Mouse (Mus musculus) heart, embryonic 16.5 days (tissue): ENCODE results near the gene Pou2f1. TPM values are rescaled to one million over a fixed set of nuclear protein-coding genes. Genes with fewer than 3 reads are reported as not detected.

Source experiments
- ATAC-seq: fragments of 200-750 bp; cut with Nextera tagmentation; replicated peaks from 2 replicates; pipeline ENCODE4 v1.8.0; 2017; ENCODE audit warnings: moderate number of reproducible peaks; ENCODE audit not compliant: insufficient read depth, low FRiP score; ENCODE audit errors: extremely low read depth
- H3K27ac ChIP-seq: fragments of 300-500 bp; sonication (generic); 2 replicates; pipeline ENCODE4 v1.5.1; 2014; ENCODE audit warnings: mild to moderate bottlenecking, low read length, control low read depth, moderate library complexity
- H3K27me3 ChIP-seq: fragments of 300-500 bp; sonication (generic); 2 replicates; pipeline ENCODE4 v1.6.1; 2014; ENCODE audit warnings: low read length, mixed read lengths; ENCODE audit not compliant: control insufficient read depth, insufficient read depth
- H3K36me3 ChIP-seq: fragments of 300-500 bp; sonication (generic); 2 replicates; pipeline ENCODE4 v1.6.1; 2014; ENCODE audit not compliant: control insufficient read depth, insufficient read depth
- H3K4me1 ChIP-seq: fragments of 300-500 bp; sonication (generic); 2 replicates; pipeline ENCODE4 v1.6.1; 2014; ENCODE audit warnings: low read length, mixed read lengths; ENCODE audit not compliant: control insufficient read depth, insufficient read depth
- H3K4me2 ChIP-seq: fragments of 300-500 bp; sonication (generic); 2 replicates; pipeline ENCODE4 v1.6.1; 2014; ENCODE audit warnings: low read depth, mild to moderate bottlenecking, control low read depth, low read length
- H3K4me3 ChIP-seq: fragments of 300-500 bp; sonication (generic); 2 replicates; pipeline ENCODE4 v1.5.1; 2014; ENCODE audit warnings: mild to moderate bottlenecking, control low read depth, low read length
- H3K9ac ChIP-seq: fragments of 300-500 bp; sonication (generic); 2 replicates; pipeline ENCODE4 v1.6.1; 2014; ENCODE audit warnings: low read length, control low read depth
- H3K9me3 ChIP-seq: fragments of 300-500 bp; sonication (generic); replicated peaks from 2 replicates; pipeline ENCODE4 v1.6.1; 2016; ENCODE audit warnings: low read length; ENCODE audit not compliant: control insufficient read depth
- WGBS: fragments of 180-500 bp; shearing (Covaris S2); extraction: QIAGEN DNeasy Blood & Tissue Kit; methylation state at CpG from one replicate; pipeline ENCODE4 v1.1.7; 2014; 5-methylcytosine and 5-hydroxymethylcytosine counted together
- polyA plus RNA-seq: library from polyadenylated mRNA; unstranded; fragments of >200 nt; fragmentation: Nextera tagmentation; extraction: Ambion mirVana; gene quantifications from 2 replicates; pipeline ENCODE4 v1.2.1, GENCODE M21; 2015

Pou2f1 gene
- polyA plus RNA-seq, result 8.5 and 9.3 TPM in 2 replicates

DNA sequence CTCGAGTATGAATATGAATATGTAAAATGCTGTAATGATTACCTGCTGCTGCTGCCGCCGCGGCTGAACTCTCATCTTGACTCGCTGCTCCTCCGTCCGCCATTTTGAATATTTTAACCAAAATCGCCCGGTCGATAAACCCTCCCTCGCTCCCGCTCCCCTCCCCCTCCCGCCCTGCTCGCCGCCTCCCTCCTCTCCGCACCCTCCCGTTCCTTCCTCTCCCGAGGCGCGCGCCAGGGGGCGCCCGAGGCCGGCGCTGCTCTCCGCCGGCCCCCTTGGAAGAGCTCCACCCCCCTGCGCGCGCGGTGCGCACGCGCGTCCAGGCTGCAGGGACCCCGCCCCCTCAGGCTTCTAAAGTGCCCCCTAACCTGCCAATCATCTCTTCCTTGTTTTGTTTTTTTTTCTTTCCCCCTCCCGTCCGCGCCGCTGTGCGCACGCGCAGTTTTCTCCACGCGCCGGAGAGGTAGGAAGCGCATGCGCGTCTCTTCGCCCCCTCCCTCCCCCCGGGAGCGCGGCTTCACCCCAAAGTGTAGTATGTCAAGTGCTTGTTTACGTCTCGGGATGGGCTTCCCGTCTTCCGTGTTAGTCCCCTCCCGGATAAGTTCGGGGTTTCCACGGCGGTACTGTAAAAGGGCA is at the start of gene Pou2f1:
Gene Pou2f1, minus strand, starts transcription at position 159 of the 636 bp plus-strand sequence.
- WGBS, result under 1% methylated on average over 58 of the region's 61 CpGs
- no peaks in the 10 kb centered on the region for H3K9me3 ChIP-seq
- peaks cover 25% of the 10 kb centered on the region for H3K4me1 ChIP-seq
- H3K27ac ChIP-seq, result peak within 1 kb of the TSS; percentile 93
- H3K9ac ChIP-seq, result peak within 1 kb of the TSS; percentile 98
- no peaks in the 10 kb centered on the region for H3K27me3 ChIP-seq
- peak within 1 kb of the TSS; percentile 93 for H3K4me2 ChIP-seq
- no peaks in the 10 kb centered on the region for H3K36me3 ChIP-seq
- H3K4me3 ChIP-seq, result peak within 1 kb of the TSS; percentile 90
- peak; percentile 88 for ATAC-seq

DNA sequence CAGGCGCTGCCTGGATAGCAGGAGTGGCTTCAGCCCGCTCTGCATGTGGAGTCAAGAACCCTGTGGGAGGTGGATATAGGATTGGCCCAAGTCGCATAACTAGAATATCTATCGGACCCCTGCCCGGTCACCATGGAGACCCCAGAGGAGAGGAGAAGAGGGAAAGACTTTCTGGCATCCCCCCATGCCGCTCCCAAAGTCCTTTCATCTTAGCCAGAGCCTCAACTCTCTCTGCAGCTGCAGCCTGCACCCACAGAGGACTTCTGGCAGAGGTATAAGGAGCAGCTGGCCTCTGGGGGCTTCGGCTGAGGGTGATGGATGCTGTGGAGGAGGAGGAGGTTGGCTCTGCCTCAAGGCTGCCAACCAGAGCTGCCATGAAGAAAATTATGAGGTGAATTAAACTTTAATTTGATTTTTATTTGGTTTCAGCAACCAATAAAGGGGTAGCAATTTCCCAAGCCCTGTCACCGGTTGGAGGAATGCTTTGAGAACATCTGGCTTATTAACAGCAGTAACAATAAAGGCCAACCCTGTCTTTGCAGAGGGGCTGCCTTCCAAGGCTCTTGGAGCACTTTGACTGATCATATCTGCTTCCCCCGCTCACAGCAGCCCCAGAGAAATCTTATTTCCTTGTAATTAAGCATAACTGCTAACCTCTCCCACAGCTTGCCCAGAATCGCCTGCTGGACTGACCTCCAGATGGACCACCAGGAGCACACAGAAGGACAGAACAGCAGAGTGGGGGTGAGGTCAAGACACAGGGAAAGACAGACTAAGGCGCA is 46.8 kb upstream of the Pou2f1 start:
- H3K4me3 ChIP-seq, result peak overlapping the region; percentile 49
- 25% methylated on average over 11 of the region's 11 CpGs for WGBS
- H3K27ac ChIP-seq, result 0 out of 2 replicates have a peak overlapping the region, but pooled peaks have one; percentile 13
- peak overlapping the region; percentile 34; the same call in 1 of the 2 replicates for H3K9ac ChIP-seq
- H3K9me3 ChIP-seq, result no peaks in the 10 kb centered on the region
- ATAC-seq, result 0 out of 2 replicates have a peak, but pooled peaks have one; percentile 10
- H3K4me1 ChIP-seq, result peaks cover 14% of the 10 kb centered on the region
- peak overlapping the region; percentile 78 for H3K4me2 ChIP-seq
- H3K36me3 ChIP-seq, result no peaks in the 10 kb centered on the region
- H3K27me3 ChIP-seq, result no peaks in the 10 kb centered on the region

GRCm38 (mm10) chr1:166048230-166048911 is 45.9 kb upstream of the Pou2f1 start:
- Histone ChIP-seq H3K4me1 (peaks cover 14% of the 10 kb centered on the region), H3K36me3 (no peaks in the 10 kb centered on the region), H3K4me3 (peak overlapping the region; percentile 49), H3K9me3 (no peaks in the 10 kb centered on the region), H3K27ac (0 out of 2 replicates have a peak overlapping the region, but pooled peaks have one; percentile 0), H3K9ac (peak overlapping the region; percentile 27), H3K4me2 (peak overlapping the region; percentile 78), H3K27me3 (no peaks in the 10 kb centered on the region)
- under 1% methylated on average over 23 of the region's 23 CpGs for WGBS
- ATAC-seq, result no peak

DNA sequence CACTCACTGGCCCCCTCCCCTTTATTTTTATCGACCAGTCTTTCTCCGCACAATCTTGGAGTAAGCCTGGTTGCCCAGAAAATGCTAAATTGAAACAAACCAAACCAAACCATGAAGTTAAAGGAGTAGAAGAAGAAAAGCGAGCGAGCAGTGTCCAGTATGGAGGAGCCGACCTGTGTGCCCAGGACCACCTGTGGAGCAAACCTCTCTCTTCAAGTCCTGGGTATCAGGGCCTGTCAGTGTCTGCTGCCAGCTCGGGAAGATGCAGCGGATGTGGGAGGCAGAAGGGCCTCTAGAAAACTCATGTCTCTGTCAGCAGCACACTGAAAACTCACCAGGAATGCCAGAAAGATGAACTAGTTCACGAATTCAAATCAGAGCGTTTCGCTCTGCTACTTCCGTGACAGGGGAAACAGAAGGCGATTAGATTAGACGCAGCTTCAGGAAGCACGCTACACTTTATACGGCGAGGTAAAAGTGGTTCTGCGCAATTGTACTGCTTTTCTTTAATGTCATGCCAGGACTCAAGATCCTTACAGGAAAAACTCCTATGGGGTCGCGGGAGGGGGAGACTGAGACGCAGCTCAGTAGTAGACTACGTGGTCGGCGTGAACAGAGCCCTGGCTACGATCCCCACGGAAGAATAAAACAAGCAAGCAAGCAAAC is 45.2 kb upstream of the Pou2f1 start:
- Histone ChIP-seq H3K27me3 (no peaks in the 10 kb centered on the region), H3K9me3 (no peaks in the 10 kb centered on the region), H3K27ac (peak overlapping the region; percentile 28; the same call in 1 of the 2 replicates), H3K36me3 (no peaks in the 10 kb centered on the region), H3K9ac (peak overlapping the region; percentile 27), H3K4me1 (peaks cover 14% of the 10 kb centered on the region), H3K4me3 (peak overlapping the region; percentile 49), H3K4me2 (peak overlapping the region; percentile 78)
- WGBS, result 9% methylated on average over 25 of the region's 25 CpGs
- peak; percentile 35; the same call in 1 of the 2 replicates for ATAC-seq

GRCm38 (mm10) chr1:166045894-166046197 is 43.4 kb upstream of the Pou2f1 start:
- H3K36me3 ChIP-seq, result no peaks in the 10 kb centered on the region
- no peaks in the 10 kb centered on the region for H3K9me3 ChIP-seq
- no peak overlapping the region for H3K9ac ChIP-seq
- no peak overlapping the region for H3K4me2 ChIP-seq
- 55% methylated on average over 4 of the region's 4 CpGs for WGBS
- H3K4me1 ChIP-seq, result peaks cover 14% of the 10 kb centered on the region
- no peak for ATAC-seq
- H3K27ac ChIP-seq, result no peak overlapping the region
- no peaks in the 10 kb centered on the region for H3K27me3 ChIP-seq
- H3K4me3 ChIP-seq, result no peak overlapping the region

DNA sequence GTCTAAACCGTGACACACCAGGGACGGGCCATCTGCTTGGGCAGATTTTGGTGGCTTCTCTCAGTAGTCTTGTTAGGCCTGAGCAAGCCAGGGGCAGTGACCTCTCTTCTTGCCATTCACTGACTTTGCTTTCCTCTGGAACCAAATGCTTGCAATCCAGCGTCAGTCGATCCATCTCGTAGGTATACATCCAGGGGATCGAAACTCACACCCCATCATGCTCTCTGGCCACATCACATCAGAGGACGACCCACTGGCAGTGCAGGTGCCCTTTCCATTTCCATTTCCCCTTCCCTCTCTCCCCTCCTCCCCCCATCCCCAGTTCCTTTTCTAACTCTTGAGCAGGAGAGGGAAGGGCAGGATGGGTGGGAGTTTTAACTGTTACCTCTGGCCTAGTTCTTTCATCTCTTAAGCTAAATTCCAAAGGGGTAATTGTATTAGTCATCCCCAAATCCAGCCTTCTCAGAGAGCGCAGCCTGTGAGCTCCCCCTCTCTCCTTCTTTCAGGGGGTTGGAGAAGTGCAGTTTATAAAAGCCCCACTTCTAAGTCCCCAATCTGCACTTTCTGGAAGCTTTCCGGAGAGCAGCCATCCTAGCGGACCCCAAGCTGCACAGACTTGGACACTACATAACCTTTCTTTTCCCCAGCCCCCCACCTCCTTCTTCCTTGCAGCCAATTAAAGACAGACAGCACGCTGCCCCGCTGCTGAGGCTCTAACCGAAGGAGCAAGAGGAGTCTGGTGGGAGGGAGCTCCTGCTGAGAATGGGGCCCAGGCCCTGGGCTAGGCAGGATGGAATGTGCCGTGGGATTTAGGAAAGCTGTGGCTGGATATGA is 42.8 kb upstream of the Pou2f1 start:
- ATAC-seq, result no peak
- Histone ChIP-seq H3K4me3 (no peak overlapping the region), H3K9me3 (no peaks in the 10 kb centered on the region), H3K36me3 (no peaks in the 10 kb centered on the region), H3K27me3 (no peaks in the 10 kb centered on the region), H3K9ac (no peak overlapping the region), H3K4me1 (peaks cover 14% of the 10 kb centered on the region), H3K4me2 (no peak overlapping the region), H3K27ac (no peak overlapping the region)
- 48% methylated on average over 14 of the region's 14 CpGs for WGBS

DNA sequence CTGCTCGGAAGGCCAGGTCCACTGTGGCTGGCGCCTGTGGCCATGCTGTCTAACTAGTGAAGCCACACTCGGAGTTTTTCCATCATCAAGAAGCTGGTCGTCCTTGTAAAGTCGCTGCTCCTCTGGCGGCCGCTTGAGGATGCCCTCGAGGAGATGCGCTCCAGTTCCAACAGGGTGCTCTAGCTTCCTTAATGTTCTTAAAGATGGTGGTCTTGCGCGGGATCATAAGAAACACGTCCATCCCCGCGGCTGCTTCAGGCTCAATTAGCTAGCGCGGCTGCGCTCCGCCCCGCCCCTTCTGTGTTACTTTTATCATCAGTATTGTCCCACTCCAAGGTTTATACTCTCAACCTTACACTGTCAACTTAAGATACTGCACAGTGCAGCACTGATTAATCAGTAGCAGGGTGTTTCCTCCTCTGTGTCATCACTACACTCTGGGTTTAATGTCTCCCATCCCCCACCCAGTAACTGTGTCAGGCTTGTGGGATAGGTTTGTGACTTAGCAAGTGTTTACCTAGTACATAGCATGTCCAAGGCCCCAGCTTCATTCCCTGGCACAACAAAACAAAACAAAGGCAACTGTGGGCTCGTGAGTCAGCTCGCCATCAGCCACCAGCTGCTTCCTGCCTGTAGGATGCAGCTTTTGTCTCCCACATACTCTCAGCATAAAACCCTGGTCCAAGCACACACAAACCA is 41.1 kb upstream of the Pou2f1 start:
- Histone ChIP-seq H3K36me3 (no peaks in the 10 kb centered on the region), H3K9me3 (no peaks in the 10 kb centered on the region), H3K27ac (no peak overlapping the region), H3K4me1 (peaks cover 9% of the 10 kb centered on the region; the same call in 1 of the 2 replicates), H3K9ac (no peak overlapping the region), H3K4me2 (no peak overlapping the region), H3K27me3 (no peaks in the 10 kb centered on the region), H3K4me3 (no peak overlapping the region)
- no peak; the same call in 1 of the 2 replicates for ATAC-seq
- WGBS, result 67% methylated on average over 21 of the region's 21 CpGs
